Mouse (Mus musculus) neural tube, embryonic 15.5 days (tissue): Measurements from ENCODE around the gene 0610010K14Rik. TPM values are rescaled to one million over a fixed set of nuclear protein-coding genes. Genes with fewer than 3 reads are reported as not detected.
A peak's percentile ranks its signal among the peaks of the same experiment; 100 is the strongest.

ENCODE experiments used
- ATAC-seq: fragments of 200-750 bp; cut with Nextera tagmentation; 2 replicates; pipeline ENCODE4 v1.8.0; 2017; ENCODE audit warnings: mild to moderate bottlenecking, moderate TSS enrichment, moderate library complexity; ENCODE audit not compliant: low FRiP score
- H3K27ac ChIP-seq: fragments of 300-500 bp; sonication (generic); replicated peaks from 2 replicates; pipeline ENCODE4 v1.5.1; 2015; ENCODE audit warnings: mild to moderate bottlenecking, inconsistent platforms
- H3K27me3 ChIP-seq: fragments of 300-500 bp; sonication (generic); replicated peaks from 2 replicates; pipeline ENCODE4 v1.6.1; 2015; ENCODE audit warnings: inconsistent platforms
- H3K36me3 ChIP-seq: fragments of 300-500 bp; sonication (generic); 2 replicates; pipeline ENCODE4 v1.6.1; 2015; ENCODE audit warnings: inconsistent platforms
- H3K4me1 ChIP-seq: fragments of 300-500 bp; sonication (generic); 2 replicates; pipeline ENCODE4 v1.6.1; 2015; ENCODE audit warnings: inconsistent platforms
- H3K4me2 ChIP-seq: fragments of 300-500 bp; sonication (generic); 2 replicates; pipeline ENCODE4 v1.6.1; 2015; ENCODE audit warnings: inconsistent platforms, mild to moderate bottlenecking, moderate library complexity
- H3K4me3 ChIP-seq: fragments of 300-500 bp; sonication (generic); replicated peaks from 2 replicates; pipeline ENCODE4 v1.5.1; 2015; ENCODE audit warnings: mild to moderate bottlenecking, inconsistent platforms
- H3K9ac ChIP-seq: fragments of 300-500 bp; sonication (generic); replicated peaks from 2 replicates; pipeline ENCODE4 v1.6.1; 2015; ENCODE audit warnings: mild to moderate bottlenecking, inconsistent platforms
- H3K9me3 ChIP-seq: fragments of 300-500 bp; sonication (generic); replicated peaks from 2 replicates; pipeline ENCODE4 v1.6.1; 2016; ENCODE audit warnings: inconsistent platforms
- WGBS: fragments of 180-500 bp; shearing (Covaris S2); methylation state at CpG from one replicate; pipeline ENCODE4 v1.1.7; 2015; ENCODE audit warnings: mixed read lengths; 5-methylcytosine and 5-hydroxymethylcytosine counted together
- polyA plus RNA-seq: library from polyadenylated mRNA; unstranded; fragments of >200 nt; fragmentation: Nextera tagmentation; extraction: Ambion mirVana; gene quantifications from 2 replicates; pipeline ENCODE4 v1.2.1, GENCODE M21; 2015

Gene 0610010K14Rik
- polyA plus RNA-seq, 1 experiment from 2014 or later: 167 TPM

DNA sequence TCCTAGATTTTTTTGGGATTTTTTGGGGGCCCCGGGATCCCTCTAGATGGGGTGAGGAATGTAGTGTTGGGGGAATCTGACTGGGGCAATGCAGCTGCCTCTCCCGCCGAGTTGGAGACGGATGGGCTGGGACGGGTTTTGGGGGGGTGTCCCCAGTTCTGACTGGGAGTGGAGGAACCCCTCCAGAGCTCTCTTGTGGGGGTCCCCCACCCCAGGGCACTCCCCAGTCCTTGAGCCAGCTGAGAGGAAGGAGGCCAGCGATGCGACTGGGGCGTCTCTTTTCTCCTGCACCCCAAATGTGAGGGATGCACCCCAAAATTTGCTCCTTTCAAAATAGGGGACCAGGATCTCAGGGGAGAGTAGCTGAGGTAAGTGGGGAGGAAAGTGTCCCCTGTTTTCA is 4.7 kb downstream of the 0610010K14Rik start:
- peaks cover 42% of the 10 kb centered on the region for H3K4me1 ChIP-seq
- no peak for ATAC-seq
- peaks cover 16% of the 10 kb centered on the region for H3K36me3 ChIP-seq
- H3K4me3 ChIP-seq: peak overlapping the region; percentile 36; the same call in 1 of the 2 replicates
- H3K27me3 ChIP-seq: peaks cover 37% of the 10 kb centered on the region
- no peak overlapping the region; the same call in 1 of the 2 replicates for H3K9ac ChIP-seq
- H3K9me3 ChIP-seq: no peaks in the 10 kb centered on the region
- WGBS: 41% methylated on average over 8 of the region's 8 CpGs
- H3K4me2 ChIP-seq: peak overlapping the region; percentile 55
- no peak overlapping the region for H3K27ac ChIP-seq

DNA sequence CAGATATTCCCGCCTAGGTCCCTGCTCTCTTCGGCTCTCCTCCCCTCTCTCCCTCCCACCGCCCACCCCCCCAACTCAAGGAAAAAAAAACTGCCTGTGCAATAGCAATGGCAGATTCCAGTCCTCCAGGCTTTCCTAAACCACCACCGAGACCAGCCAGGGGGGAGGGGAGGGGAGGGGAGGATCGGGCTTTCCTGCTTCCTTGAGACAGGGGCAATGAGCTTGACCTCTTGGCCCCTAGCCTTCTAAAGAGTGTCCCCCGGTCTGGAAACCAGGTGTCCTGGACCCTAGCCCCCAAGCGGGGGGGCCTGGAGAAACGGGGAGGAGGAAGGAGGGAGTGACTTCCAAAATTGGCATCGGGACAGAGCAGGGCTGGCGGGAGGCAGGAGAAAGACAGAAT is 5.2 kb downstream of the 0610010K14Rik start:
- peak overlapping the region; percentile 36 for H3K4me3 ChIP-seq
- peaks cover 16% of the 10 kb centered on the region for H3K36me3 ChIP-seq
- ATAC-seq: no peak
- H3K4me2 ChIP-seq: peak overlapping the region; percentile 55
- peaks cover 42% of the 10 kb centered on the region for H3K27me3 ChIP-seq
- H3K9me3 ChIP-seq: no peaks in the 10 kb centered on the region
- 6% methylated on average over 9 of the region's 10 CpGs for WGBS
- peaks cover 42% of the 10 kb centered on the region for H3K4me1 ChIP-seq
- H3K27ac ChIP-seq: no peak overlapping the region
- peak overlapping the region; percentile 47 for H3K9ac ChIP-seq

- under 1% methylated on average over 32 of the region's 32 CpGs for WGBS
- Histone ChIP-seq H3K9ac (no peak overlapping the region), H3K4me3 (peak overlapping the region; percentile 18), H3K4me1 (peaks cover 42% of the 10 kb centered on the region), H3K4me2 (peak overlapping the region; percentile 63), H3K27me3 (peaks cover 62% of the 10 kb centered on the region), H3K9me3 (no peaks in the 10 kb centered on the region), H3K27ac (no peak overlapping the region), H3K36me3 (peaks cover 9% of the 10 kb centered on the region)
- ATAC-seq: no peak
Observed at GRCm38 (mm10) chr11:70230239-70230727, 7.4 kb downstream of the 0610010K14Rik start.

DNA sequence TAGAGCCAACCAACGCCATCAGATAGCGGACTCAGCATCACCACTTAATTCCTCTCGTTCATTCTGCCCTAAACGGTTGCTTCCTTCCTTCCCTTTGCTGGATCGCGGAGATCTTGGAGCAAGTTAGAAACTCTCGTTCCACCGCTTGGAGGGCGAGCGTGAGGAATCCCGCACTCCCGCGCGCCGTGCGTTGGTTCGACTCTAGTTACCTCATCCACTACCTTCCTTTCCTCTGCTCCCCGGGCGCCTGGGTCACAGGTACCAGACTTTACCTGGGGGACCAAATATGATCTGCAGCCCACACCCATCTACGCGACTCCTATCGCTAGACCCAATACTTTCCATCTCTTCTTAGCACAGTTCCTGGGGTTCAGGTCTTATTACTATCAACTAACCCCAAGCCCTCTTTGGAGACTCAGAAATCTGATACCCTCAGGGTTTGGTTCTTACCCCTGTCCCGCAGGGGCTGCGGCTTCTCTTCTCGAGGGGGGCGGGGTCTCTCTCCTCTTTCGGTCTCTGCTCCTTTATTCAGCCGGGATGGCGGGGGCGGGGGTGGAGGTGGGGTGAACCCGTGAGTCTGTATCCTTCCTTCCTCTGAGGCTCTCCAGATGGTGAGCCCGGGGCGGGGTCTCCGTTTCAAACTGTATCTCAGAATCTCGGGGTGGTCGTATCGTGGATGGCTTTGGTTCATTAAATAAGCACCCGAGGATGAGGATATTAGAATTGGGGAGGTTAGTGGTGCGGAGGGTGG is 8.3 kb downstream of the 0610010K14Rik start, which contains the start of gene Bcl6b:
Gene Bcl6b (minus strand): TSS at position 539 of the 751 bp plus-strand sequence.
- 2% methylated on average over 39 of the region's 39 CpGs for WGBS
- peak within 1 kb of the TSS; percentile 29 for H3K4me3 ChIP-seq
- no peaks in the 10 kb centered on the region for H3K9me3 ChIP-seq
- H3K9ac ChIP-seq: peak within 1 kb of the TSS; percentile 23; the same call in 1 of the 2 replicates
- peak within 1 kb of the TSS; percentile 46; the same call in 1 of the 2 replicates for H3K27ac ChIP-seq
- H3K27me3 ChIP-seq: peaks cover 70% of the 10 kb centered on the region
- no peak for ATAC-seq
- peak within 1 kb of the TSS; percentile 63 for H3K4me2 ChIP-seq
- peaks cover under 1% of the 10 kb centered on the region; the same call in 1 of the 2 replicates for H3K36me3 ChIP-seq
- H3K4me1 ChIP-seq: peaks cover 42% of the 10 kb centered on the region

DNA sequence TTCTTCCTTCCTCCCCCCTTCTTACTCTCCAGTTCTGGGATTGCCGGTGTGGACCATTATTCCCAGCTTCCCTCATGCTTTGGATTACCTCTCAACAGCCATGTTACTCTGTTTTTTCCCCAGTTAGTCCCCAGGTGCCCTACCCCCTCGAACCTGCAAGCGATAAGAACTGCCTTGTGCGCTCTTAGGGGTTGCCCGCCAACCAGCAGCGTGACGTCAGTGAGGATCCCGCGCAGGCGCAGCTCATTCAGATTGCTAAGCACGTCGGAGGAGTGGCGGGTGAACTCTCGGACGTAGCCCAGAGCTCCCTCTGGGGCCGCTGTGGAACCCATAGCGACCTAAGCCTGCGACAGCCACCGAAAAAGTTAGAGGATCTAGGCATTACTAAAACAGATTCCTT is 8.9 kb downstream of the 0610010K14Rik start:
- no peak for ATAC-seq

DNA sequence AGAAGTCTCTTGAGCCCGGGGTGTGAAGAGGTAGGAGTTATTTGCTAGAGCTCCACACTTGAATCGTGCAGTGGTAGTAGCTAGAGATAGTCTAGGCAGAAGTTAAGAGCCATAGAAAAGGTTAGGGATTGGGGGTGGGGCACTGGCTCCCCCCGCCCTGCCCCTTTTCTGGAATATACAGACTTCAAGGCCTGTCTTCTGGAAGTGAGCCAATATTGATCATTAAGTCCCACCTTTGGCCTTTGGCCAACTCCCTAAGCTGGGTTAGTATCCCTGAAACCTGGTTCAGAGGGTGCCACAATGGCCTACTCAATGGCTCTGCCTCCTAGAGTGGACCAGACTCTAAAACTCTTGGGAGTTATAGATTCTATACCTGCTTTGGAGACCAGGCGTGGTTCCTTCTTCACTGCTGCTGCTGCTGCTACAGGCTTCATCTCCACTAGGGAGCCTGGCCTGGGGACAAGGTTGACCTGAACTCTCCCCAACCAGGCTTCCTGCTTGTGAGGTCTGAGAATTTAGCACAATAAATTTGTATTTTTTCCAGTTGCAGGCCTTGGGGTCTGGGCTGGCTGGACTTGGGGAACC is 10.0 kb downstream of the 0610010K14Rik start:
- peaks cover 74% of the 10 kb centered on the region for H3K27me3 ChIP-seq
- peak overlapping the region; percentile 63 for H3K4me2 ChIP-seq

More for the DNA sequence above, 8.9 kb downstream of the 0610010K14Rik start:
- Histone ChIP-seq H3K9ac (peak overlapping the region; percentile 23; the same call in 1 of the 2 replicates), H3K36me3 (no peaks in the 10 kb centered on the region), H3K4me1 (peaks cover 39% of the 10 kb centered on the region), H3K4me3 (peak overlapping the region; percentile 29), H3K27ac (peak overlapping the region; percentile 46; the same call in 1 of the 2 replicates), H3K9me3 (no peaks in the 10 kb centered on the region), H3K27me3 (peaks cover 74% of the 10 kb centered on the region), H3K4me2 (peak overlapping the region; percentile 63)
- WGBS: under 1% methylated on average over 19 of the region's 19 CpGs

GRCm38 (mm10) chr11:70227126-70227525 is 10.6 kb downstream of the 0610010K14Rik start:
- peaks cover 74% of the 10 kb centered on the region for H3K27me3 ChIP-seq
- no peaks in the 10 kb centered on the region for H3K36me3 ChIP-seq
- H3K27ac ChIP-seq: 0 out of 2 replicates have a peak overlapping the region, but pooled peaks have one; percentile 13
- WGBS: 26% methylated on average over 5 of the region's 5 CpGs
- no peak for ATAC-seq
- peaks cover 39% of the 10 kb centered on the region for H3K4me1 ChIP-seq
- no peaks in the 10 kb centered on the region for H3K9me3 ChIP-seq
- peak overlapping the region; percentile 33 for H3K4me3 ChIP-seq
- peak overlapping the region; percentile 63 for H3K4me2 ChIP-seq
- H3K9ac ChIP-seq: 0 out of 2 replicates have a peak overlapping the region, but pooled peaks have one; percentile 36

More for the DNA sequence above, 10.0 kb downstream of the 0610010K14Rik start:
- Histone ChIP-seq H3K4me1 (peaks cover 35% of the 10 kb centered on the region), H3K9me3 (no peaks in the 10 kb centered on the region), H3K4me3 (0 out of 2 replicates have a peak overlapping the region, but pooled peaks have one; percentile 29), H3K36me3 (no peaks in the 10 kb centered on the region), H3K9ac (no peak overlapping the region), H3K27ac (no peak overlapping the region)
- no peak for ATAC-seq
- 90% methylated on average over 4 of the region's 4 CpGs for WGBS

GRCm38 (mm10) chr11:70226602-70226890 is 11.2 kb downstream of the 0610010K14Rik start:
- Histone ChIP-seq H3K9me3 (no peaks in the 10 kb centered on the region), H3K27ac (peak overlapping the region; percentile 13; the same call in 1 of the 2 replicates), H3K9ac (peak overlapping the region; percentile 36; the same call in 1 of the 2 replicates), H3K4me1 (peaks cover 45% of the 10 kb centered on the region), H3K4me2 (peak overlapping the region; percentile 63), H3K4me3 (peak overlapping the region; percentile 33), H3K27me3 (peaks cover 71% of the 10 kb centered on the region), H3K36me3 (no peaks in the 10 kb centered on the region)
- 4% methylated on average over 18 of the region's 18 CpGs for WGBS
- no peak for ATAC-seq

- Histone ChIP-seq H3K9me3 (no peaks in the 10 kb centered on the region), H3K9ac (peak overlapping the region; percentile 36; the same call in 1 of the 2 replicates), H3K36me3 (no peaks in the 10 kb centered on the region), H3K4me3 (peak overlapping the region; percentile 33), H3K4me2 (peak overlapping the region; percentile 63), H3K27me3 (peaks cover 66% of the 10 kb centered on the region), H3K27ac (peak overlapping the region; percentile 13; the same call in 1 of the 2 replicates), H3K4me1 (peaks cover 47% of the 10 kb centered on the region)
- WGBS: 19% methylated on average over 27 of the region's 27 CpGs
- peak; percentile 19; the same call in 1 of the 2 replicates for ATAC-seq
Observed at GRCm38 (mm10) chr11:70225798-70226601, 11.7 kb downstream of the 0610010K14Rik start.

GRCm38 (mm10) chr11:70223724-70224123 is 14.0 kb downstream of the 0610010K14Rik start:
- no peaks in the 10 kb centered on the region for H3K9me3 ChIP-seq
- no peak overlapping the region for H3K4me2 ChIP-seq
- ATAC-seq: no peak
- H3K27me3 ChIP-seq: peaks cover 44% of the 10 kb centered on the region
- H3K27ac ChIP-seq: no peak overlapping the region
- no peak overlapping the region for H3K4me3 ChIP-seq
- H3K36me3 ChIP-seq: no peaks in the 10 kb centered on the region
- H3K9ac ChIP-seq: no peak overlapping the region
- peaks cover 46% of the 10 kb centered on the region for H3K4me1 ChIP-seq
- 87% methylated on average over 9 of the region's 9 CpGs for WGBS
